Mouse (Mus musculus) forebrain, embryonic 10.5 days (tissue): ENCODE measurements around the gene Ciao1. TPM values are rescaled to one million over a fixed set of nuclear protein-coding genes. Genes with fewer than 3 reads are reported as not detected.
"Not testable (repeated sequence)": the region's sequence is repeated elsewhere in the genome, so short reads cannot be mapped to it uniquely, and the experiment has no call there.

Experiments used
- DNase-seq: peaks from one replicate; pipeline ENCODE4 v3.0.0-alpha.2; 2017; ENCODE audit warnings: low spot score; ENCODE audit errors: extremely low spot score
- H3K27ac ChIP-seq: fragments of 300-500 bp; sonication (generic); 2 replicates; pipeline ENCODE4 v1.5.1; 2016; ENCODE audit warnings: mild to moderate bottlenecking
- H3K27me3 ChIP-seq: fragments of 300-500 bp; sonication (generic); 2 replicates; pipeline ENCODE4 v1.6.1; 2016; ENCODE audit warnings: mild to moderate bottlenecking; ENCODE audit not compliant: poor library complexity, severe bottlenecking
- H3K36me3 ChIP-seq: fragments of 300-500 bp; sonication (generic); replicated peaks from 2 replicates; pipeline ENCODE4 v1.6.1; 2016; ENCODE audit warnings: mild to moderate bottlenecking, moderate library complexity
- H3K4me1 ChIP-seq: fragments of 300-500 bp; sonication (generic); 2 replicates; pipeline ENCODE4 v1.6.1; 2016
- H3K4me3 ChIP-seq: fragments of 300-500 bp; sonication (generic); 2 replicates; pipeline ENCODE4 v1.5.1; 2016; ENCODE audit warnings: mild to moderate bottlenecking, moderate library complexity
- H3K9me3 ChIP-seq: fragments of 300-500 bp; sonication (generic); 2 replicates; pipeline ENCODE4 v1.6.1; 2016; ENCODE audit warnings: mild to moderate bottlenecking, moderate library complexity
- WGBS: fragments of 180-500 bp; shearing (Covaris S2); methylation state at CpG from one replicate; pipeline ENCODE4 v1.1.7; 2016; 5-methylcytosine and 5-hydroxymethylcytosine counted together
- polyA plus RNA-seq: library from polyadenylated mRNA; unstranded; fragments of >200 nt; fragmentation: Nextera tagmentation; extraction: Ambion mirVana; gene quantifications from 2 replicates; pipeline ENCODE4 v1.2.1, GENCODE M21; 2016

Gene Ciao1
- polyA plus RNA-seq, 1 experiment from 2014 or later = 44.3 TPM

DNA sequence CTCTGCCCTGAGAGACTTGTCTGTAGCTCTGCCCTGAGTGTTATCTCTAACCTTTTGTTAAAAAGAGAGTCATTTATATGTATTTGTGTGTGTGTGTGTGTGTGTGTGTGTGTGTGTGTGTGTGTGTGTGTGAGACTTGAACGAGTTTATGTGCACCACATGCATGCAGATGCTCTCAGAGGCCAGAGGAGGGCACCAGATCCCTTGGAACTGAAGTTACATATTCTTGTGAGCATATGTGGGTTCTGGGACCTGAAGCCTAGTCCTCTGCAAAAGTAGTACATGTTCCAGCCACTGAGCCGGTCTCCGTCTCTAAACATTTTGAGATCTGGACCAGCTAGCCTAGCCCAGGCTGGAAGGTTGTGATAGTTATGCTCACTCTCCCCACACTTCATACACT is 22.4 kb downstream of the Ciao1 start:
- DNase-seq = no peak
- Histone ChIP-seq H3K4me1 (no peaks in the 10 kb centered on the region), H3K36me3 (peaks cover 100% of the 10 kb centered on the region), H3K9me3 (peaks cover 11% of the 10 kb centered on the region; the same call in 1 of the 2 replicates), H3K4me3 (no peak overlapping the region), H3K27me3 (no peaks in the 10 kb centered on the region), H3K27ac (no peak overlapping the region)
- 98% methylated on average over 3 of the region's 3 CpGs for WGBS

DNA sequence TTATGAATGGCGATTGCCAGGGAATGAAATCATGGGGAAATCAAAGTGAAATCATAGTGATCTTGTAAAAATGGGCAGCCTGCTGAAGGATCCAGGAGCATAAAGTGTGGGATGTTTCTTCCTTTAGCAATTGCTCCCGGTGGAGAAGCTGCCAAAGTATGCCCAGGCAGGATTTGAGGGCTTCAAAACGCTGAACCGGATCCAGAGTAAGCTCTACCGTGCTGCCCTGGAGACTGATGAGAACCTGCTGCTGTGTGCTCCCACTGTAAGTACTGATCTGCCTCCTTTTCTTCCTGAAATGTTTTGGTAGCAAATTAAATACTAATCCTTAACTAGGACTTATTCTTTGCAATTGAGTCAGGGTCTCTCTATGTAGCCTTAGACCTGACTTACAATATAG is 29.9 kb downstream of the Ciao1 start:
- no peaks in the 10 kb centered on the region for H3K9me3 ChIP-seq
- H3K36me3 ChIP-seq = peaks cover 99% of the 10 kb centered on the region
- H3K4me1 ChIP-seq = no peaks in the 10 kb centered on the region
- no peaks in the 10 kb centered on the region for H3K27me3 ChIP-seq
- H3K27ac ChIP-seq = no peak overlapping the region
- H3K4me3 ChIP-seq = no peak overlapping the region
- 97% methylated on average over 5 of the region's 5 CpGs for WGBS
- DNase-seq = no peak

- Histone ChIP-seq H3K4me3 (no peak overlapping the region), H3K27me3 (no peaks in the 10 kb centered on the region), H3K36me3 (peaks cover 61% of the 10 kb centered on the region), H3K27ac (no peak overlapping the region), H3K9me3 (no peaks in the 10 kb centered on the region), H3K4me1 (peaks cover 19% of the 10 kb centered on the region)
- 96% methylated on average over 11 of the region's 11 CpGs for WGBS
- no peak for DNase-seq
Measured at GRCm38 (mm10) chr2:127210701-127211100, 36.9 kb downstream of the Ciao1 start.

- Histone ChIP-seq H3K4me1 (peaks cover 19% of the 10 kb centered on the region), H3K9me3 (no peaks in the 10 kb centered on the region), H3K27ac (peak overlapping the region; percentile 84), H3K4me3 (peak overlapping the region; percentile 64), H3K36me3 (peaks cover 40% of the 10 kb centered on the region), H3K27me3 (no peaks in the 10 kb centered on the region)
- DNase-seq = no peak
- WGBS = under 1% methylated on average over 17 of the region's 17 CpGs
Measured at GRCm38 (mm10) chr2:127208452-127208769, 39.2 kb downstream of the Ciao1 start.

DNA sequence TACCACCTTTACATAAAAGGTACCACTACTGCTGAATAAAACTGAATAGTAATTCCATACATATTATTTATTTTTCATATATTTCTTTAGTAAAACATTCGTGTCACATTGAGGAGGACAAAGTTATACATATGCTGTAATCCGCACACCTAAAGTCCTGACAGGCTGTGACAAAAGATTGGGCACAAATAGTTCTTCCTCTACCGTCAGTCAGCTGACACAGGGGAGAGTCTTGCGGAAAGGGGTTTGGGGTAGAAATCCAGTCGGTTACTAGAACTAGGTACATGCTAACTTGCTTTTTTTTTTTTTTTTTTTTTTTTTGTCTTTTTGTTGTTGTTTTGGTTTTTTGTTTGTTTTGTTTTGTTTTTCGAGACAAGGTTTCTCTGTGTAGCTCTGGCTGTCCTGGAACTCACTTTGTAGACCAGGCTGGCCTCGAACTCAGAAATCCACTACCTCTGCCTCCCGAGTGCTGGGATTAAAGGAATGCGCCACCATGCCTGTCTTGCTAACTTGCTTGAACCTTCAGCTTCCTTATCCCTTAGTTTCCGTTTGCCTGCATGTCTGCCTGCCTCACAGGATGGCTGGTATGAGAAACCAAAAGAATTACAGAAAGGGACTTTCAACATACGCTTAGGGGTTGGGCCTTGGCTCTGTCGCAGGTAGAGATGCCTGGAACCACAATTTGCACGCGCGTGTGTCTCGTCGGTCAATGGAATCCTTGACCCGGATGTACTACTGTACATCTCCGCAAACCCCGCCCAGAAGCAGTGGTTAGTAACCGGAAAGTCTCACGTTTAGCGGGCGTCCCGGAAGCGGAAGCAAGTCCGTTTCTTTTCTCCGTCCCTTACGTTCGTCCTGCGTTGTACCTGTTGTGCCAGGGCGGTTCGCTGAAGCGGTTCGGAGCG is 39.8 kb downstream of the Ciao1 start, which contains the start of the genes 1810024B03Rik and Snrnp200:
Gene 1810024B03Rik, minus strand, starts transcription at position 734 of the 905 bp plus-strand sequence.
Gene Snrnp200, plus strand, starts transcription at position 840 of the 905 bp plus-strand sequence.
- no peaks in the 10 kb centered on the region for H3K27me3 ChIP-seq

GRCm38 (mm10) chr2:127206916-127207315 is 40.7 kb downstream of the Ciao1 start:
- peaks cover 40% of the 10 kb centered on the region for H3K36me3 ChIP-seq

More for the DNA sequence above, 39.8 kb downstream of the Ciao1 start, which contains the start of the genes 1810024B03Rik and Snrnp200:
- Histone ChIP-seq H3K9me3 (no peaks in the 10 kb centered on the region), H3K4me1 (peaks cover 19% of the 10 kb centered on the region), H3K27ac (peak within 1 kb of the TSS; percentile 84), H3K36me3 (peaks cover 40% of the 10 kb centered on the region), H3K4me3 (peak within 1 kb of the TSS; percentile 64)
- WGBS = 12% methylated on average over 36 of the region's 36 CpGs
- peak; percentile 94 for DNase-seq

GRCm38 (mm10) chr2:127205936-127206335 is 41.7 kb downstream of the Ciao1 start:
- H3K27me3 ChIP-seq, H3K4me3 ChIP-seq, H3K27ac ChIP-seq, H3K9me3 ChIP-seq, DNase-seq: not testable (repeated sequence)
- WGBS = 89% methylated on average over 4 of the region's 4 CpGs
- Histone ChIP-seq H3K36me3 (peaks cover 40% of the 10 kb centered on the region), H3K4me1 (peaks cover 19% of the 10 kb centered on the region)

More at GRCm38 (mm10) chr2:127206916-127207315, 40.7 kb downstream of the Ciao1 start:
- no peak overlapping the region for H3K27ac ChIP-seq
- no peaks in the 10 kb centered on the region for H3K9me3 ChIP-seq
- WGBS = 93% methylated on average over 2 of the region's 2 CpGs
- peaks cover 19% of the 10 kb centered on the region for H3K4me1 ChIP-seq
- DNase-seq = no peak
- no peaks in the 10 kb centered on the region for H3K27me3 ChIP-seq
- H3K4me3 ChIP-seq = peak overlapping the region; percentile 64; the same call in 1 of the 2 replicates

GRCm38 (mm10) chr2:127204932-127205331 is 42.7 kb downstream of the Ciao1 start:
- DNase-seq = peak; percentile 35
- peaks cover 19% of the 10 kb centered on the region for H3K4me1 ChIP-seq
- H3K36me3 ChIP-seq = peaks cover 40% of the 10 kb centered on the region
- no peaks in the 10 kb centered on the region for H3K27me3 ChIP-seq
- H3K4me3 ChIP-seq = no peak overlapping the region
- WGBS = 37% methylated on average over 3 of the region's 3 CpGs
- no peak overlapping the region for H3K27ac ChIP-seq
- peaks cover 3% of the 10 kb centered on the region; the same call in 1 of the 2 replicates for H3K9me3 ChIP-seq

Other genes starting within 250 kb of the Ciao1 start
- 12.7 and 12.8 TPM in 2 replicates for gene Ap4e1, start 239.1 kb downstream of the Ciao1 start, polyA plus RNA-seq
- gene Blvra, start 177.2 kb downstream of the Ciao1 start, polyA plus RNA-seq = 15.3 and 16.9 TPM in 2 replicates
- 124 and 126 TPM in 2 replicates for gene Ncaph, start 113.9 kb downstream of the Ciao1 start, polyA plus RNA-seq
- 17.6 and 18.3 TPM in 2 replicates for gene Itpripl1, start 104.4 kb downstream of the Ciao1 start, polyA plus RNA-seq
- 2.5 and 3.2 TPM in 2 replicates for gene 1810024B03Rik, start 39.5 kb downstream of the Ciao1 start, polyA plus RNA-seq
- 112 and 115 TPM in 2 replicates for gene Snrnp200, start 39.4 kb downstream of the Ciao1 start, polyA plus RNA-seq
- gene Tmem127, start 92 bp upstream of the Ciao1 start, polyA plus RNA-seq = 22.5 and 24.4 TPM in 2 replicates
- gene Stard7, start 22.4 kb upstream of the Ciao1 start, polyA plus RNA-seq = 85.6 and 88.1 TPM in 2 replicates
- 3.6 and 4.1 TPM in 2 replicates for gene Dusp2, start 88.3 kb upstream of the Ciao1 start, polyA plus RNA-seq
- gene Astl, start 90.8 kb upstream of the Ciao1 start, polyA plus RNA-seq = not detected in 2 replicates
- 2.3 and 3.2 TPM in 2 replicates for gene Adra2b, start 115.4 kb upstream of the Ciao1 start, polyA plus RNA-seq
- gene Gpat2, start 177.4 kb upstream of the Ciao1 start, polyA plus RNA-seq = 0.14 and 0.21 TPM in 2 replicates
- 20.5 and 23.8 TPM in 2 replicates for gene Fahd2a, start 196.7 kb upstream of the Ciao1 start, polyA plus RNA-seq